In genomic region chr17:75128337-75128935, GRCm38 (mm10) we compare ENCODE assay signal across 8 mouse cellular contexts.
DNase-seq lines count a peak whose midpoint lies in the region; ATAC-seq and TF ChIP-seq lines count a peak whose summit lies in the region.

No protein-coding gene starts in this region.

- H3K27me3 ChIP-seq in MEL (ENCODE audit: control insufficient read depth in 1 of 2, insufficient read depth in 2 of 2, low read length in 2 of 2): peaks cover 0 to 3% of the 10 kb centered on the region in 2 experiments; a peak in 3 of 4 replicates
- H3K27me3 ChIP-seq in embryonic facial prominence, embryonic 11.5 days (ENCODE audit: control insufficient read depth, insufficient read depth, low read length): no peaks in the 10 kb centered on the region
- no peaks in the 10 kb centered on the region for H3K27me3 ChIP-seq in forebrain, embryonic 10.5 days (ENCODE audit: poor library complexity, severe bottlenecking)

- peak; percentile 16 to 20 for DNase-seq in layer of hippocampus, postnatal 10 days (ENCODE audit: low spot score in 2 of 2)
- no peak for DNase-seq in layer of hippocampus, adult 8-10 months (ENCODE audit: low spot score in 2 of 2)
- peak; percentile 30 for DNase-seq in MEL (ENCODE audit: low read depth, low spot score)
- peak; percentile 34 for DNase-seq in embryonic facial prominence, embryonic 11.5 days (ENCODE audit: low spot score)
- peak; percentile 36 for DNase-seq in kidney, postnatal 14 days
- DNase-seq in skeletal muscle tissue, adult 2 months (ENCODE audit: low read depth, low spot score): peak; percentile 52
- no peak for DNase-seq in forebrain, embryonic 10.5 days (ENCODE audit: extremely low spot score, low spot score)

- WGBS in embryonic facial prominence, embryonic 11.5 days: 64% methylated on average over 8 of the region's 8 CpGs
- 63% methylated on average over 8 of the region's 8 CpGs for WGBS in forebrain, embryonic 10.5 days

- H3K4me3 ChIP-seq in MEL (ENCODE audit: control insufficient read depth in 1 of 2, insufficient read depth in 1 of 2, low read depth in 2 of 2, low read length in 2 of 2): no peak overlapping the region
- H3K4me3 ChIP-seq in embryonic facial prominence, embryonic 11.5 days (ENCODE audit: low read depth, low read length): no peak overlapping the region
- no peak overlapping the region for H3K4me3 ChIP-seq in forebrain, embryonic 10.5 days

- H3K9me3 ChIP-seq in MEL (replicated peaks; ENCODE audit: insufficient read depth, low read length): no peaks in the 10 kb centered on the region
- no peaks in the 10 kb centered on the region for H3K9me3 ChIP-seq in embryonic facial prominence, embryonic 11.5 days (replicated peaks; ENCODE audit: control insufficient read depth, low read length)
- H3K9me3 ChIP-seq in forebrain, embryonic 10.5 days: no peaks in the 10 kb centered on the region

- no peak overlapping the region for H3K27ac ChIP-seq in MEL (ENCODE audit: control insufficient read depth, low read depth, low read length)
- no peak overlapping the region for H3K27ac ChIP-seq in embryonic facial prominence, embryonic 11.5 days (replicated peaks; ENCODE audit: low read depth, low read length)
- no peak overlapping the region for H3K27ac ChIP-seq in forebrain, embryonic 10.5 days

- H3K4me1 ChIP-seq in MEL (ENCODE audit: control insufficient read depth in 1 of 2, insufficient read depth in 2 of 2, low read length in 2 of 2): no peaks in the 10 kb centered on the region
- no peaks in the 10 kb centered on the region for H3K4me1 ChIP-seq in embryonic facial prominence, embryonic 11.5 days (ENCODE audit: control insufficient read depth, insufficient read depth, low read length)
- H3K4me1 ChIP-seq in forebrain, embryonic 10.5 days: no peaks in the 10 kb centered on the region

- no peak for ATAC-seq in embryonic facial prominence, embryonic 11.5 days (replicated peaks; ENCODE audit: insufficient number of reproducible peaks, low FRiP score, low TSS enrichment, low read depth)
- no peak for ATAC-seq in erythroblast, adult 5-6 weeks (replicated peaks; ENCODE audit: low FRiP score, poor library complexity, severe bottlenecking)

- TF ChIP-seq RAD21 in MEL (IDR thresholded peaks at IDR 0.05; ENCODE audit: low read depth, low read length): peak; percentile 41

- H3K36me3 ChIP-seq in MEL (ENCODE audit: control insufficient read depth in 1 of 2, insufficient read depth in 2 of 2, low read length in 2 of 2): no peaks in the 10 kb centered on the region
- no peaks in the 10 kb centered on the region for H3K36me3 ChIP-seq in embryonic facial prominence, embryonic 11.5 days (replicated peaks; ENCODE audit: control insufficient read depth, insufficient read depth, low read depth, low read length)
- H3K36me3 ChIP-seq in forebrain, embryonic 10.5 days (replicated peaks): no peaks in the 10 kb centered on the region

- no peak overlapping the region for H3K4me2 ChIP-seq in embryonic facial prominence, embryonic 11.5 days (ENCODE audit: low read depth, low read length)

- TF ChIP-seq CTCF in MEL (IDR thresholded peaks at IDR 0.05 in 2 of 3, conservative IDR thresholded peaks at IDR 0.05 in 1 of 3; ENCODE audit: control insufficient read depth in 1 of 3, insufficient read depth in 1 of 3, low read depth in 2 of 3, low read length in 3 of 3, poor library complexity in 1 of 3, severe bottlenecking in 1 of 3): peak; percentile 44 to 69 (median 54)

- H3K9ac ChIP-seq in MEL (ENCODE audit: control insufficient read depth, low read depth, low read length, poor library complexity, severe bottlenecking): no peak overlapping the region
- no peak overlapping the region for H3K9ac ChIP-seq in embryonic facial prominence, embryonic 11.5 days (replicated peaks; ENCODE audit: low read length)

- TF ChIP-seq EP300 in MEL (IDR thresholded peaks at IDR 0.05; ENCODE audit: low read depth in 1 of 2, low read length in 2 of 2): no peak

- no peak for TF ChIP-seq POLR2A in MEL (IDR thresholded peaks at IDR 0.05; ENCODE audit: control insufficient read depth in 1 of 2, insufficient read depth in 1 of 2, low read depth in 1 of 2, low read length in 2 of 2, poor library complexity in 1 of 2)

- no peaks in the 10 kb centered on the region for H3K79me2 ChIP-seq in MEL (ENCODE audit: control insufficient read depth, insufficient read depth, low read length, poor library complexity)

TF ChIP-seq in MEL, 35 proteins besides CTCF, POLR2A, EP300 and RAD21:
- TF ChIP-seq ZMIZ1 (IDR thresholded peaks at IDR 0.05; ENCODE audit: low read depth, low read length) (no peak), POLR2AphosphoS2 (IDR thresholded peaks at IDR 0.05; ENCODE audit: low read length) (no peak), KAT2A (conservative IDR thresholded peaks at IDR 0.05; ENCODE audit: low read depth, low read length) (no peak), CHD1 (IDR thresholded peaks at IDR 0.05; ENCODE audit: low read depth, low read length) (no peak), ZC3H11A (IDR thresholded peaks at IDR 0.05; ENCODE audit: low read depth, low read length) (peak; percentile 38; the same call in 1 of the 2 replicates), ZNF384 (IDR thresholded peaks at IDR 0.05; ENCODE audit: low read depth, low read length) (no peak), SMC3 (IDR thresholded peaks at IDR 0.05; ENCODE audit: low read depth, low read length) (peak; percentile 44), HCFC1 (IDR thresholded peaks at IDR 0.05; ENCODE audit: low read depth, low read length) (no peak), CHD2 (IDR thresholded peaks at IDR 0.05; ENCODE audit: low read length) (no peak), MAZ (IDR thresholded peaks at IDR 0.05; ENCODE audit: low read depth, low read length) (no peak), BHLHE40 (IDR thresholded peaks at IDR 0.05; ENCODE audit: borderline replicate concordance, low read depth, low read length) (no peak), MYB (IDR thresholded peaks at IDR 0.05; ENCODE audit: low read depth, low read length) (no peak), RCOR1 (IDR thresholded peaks at IDR 0.05; ENCODE audit: low read depth, low read length) (no peak), SIN3A (IDR thresholded peaks at IDR 0.05; ENCODE audit: low read length) (no peak)
TF ChIP-seq in MEL: peak in this region for 2.

Comparison
In these comparisons a context has a peak if more than half of its experiments do, and no peak if none do; other contexts are left out.
1. DNase-seq: peak in layer of hippocampus, postnatal 10 days (2 of 2), MEL (single experiment), embryonic facial prominence, embryonic 11.5 days (single experiment), kidney, postnatal 14 days (single experiment) and skeletal muscle tissue, adult 2 months (single experiment); none in layer of hippocampus, adult 8-10 months (0 of 2) and forebrain, embryonic 10.5 days (single experiment).